Mouse (Mus musculus) cortical plate, adult 2 months (tissue): ENCODE data around the gene Mme.

Experiments used
- CTCF ChIP-seq: fragments of 200-500 bp; IDR thresholded peaks from 2 replicates; pipeline ENCODE4 v1.5.1; 2011; ENCODE audit warnings: mild to moderate bottlenecking, control low read depth, low read length; ENCODE audit not compliant: insufficient read depth; ENCODE audit errors: extremely low read depth
- POLR2A ChIP-seq: fragments of 200-500 bp; IDR thresholded peaks from 2 replicates; pipeline ENCODE4 v1.6.1; 2011; ENCODE audit warnings: mild to moderate bottlenecking, low read length, control low read depth; ENCODE audit not compliant: insufficient read depth; ENCODE audit errors: extremely low read depth

DNA sequence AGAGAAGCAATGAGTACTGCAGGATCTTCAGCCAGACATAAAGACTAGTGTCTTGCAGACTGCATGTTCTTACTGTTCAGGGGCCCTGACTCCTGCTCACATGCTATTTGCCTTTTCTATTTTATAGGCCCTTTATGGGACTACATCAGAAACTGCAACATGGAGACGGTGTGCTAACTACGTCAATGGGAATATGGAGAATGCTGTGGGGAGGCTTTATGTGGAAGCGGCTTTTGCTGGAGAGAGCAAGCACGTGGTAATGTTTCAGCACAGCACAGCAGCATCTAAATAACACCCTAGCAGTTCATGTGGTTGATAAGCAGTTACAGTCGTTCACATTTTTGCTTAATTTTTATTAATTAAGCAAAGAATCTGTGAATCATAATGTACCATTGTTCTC lies 103.7 kb downstream of the Mme start:
- no peak for TF ChIP-seq CTCF
- TF ChIP-seq POLR2A: no peak
